Mouse (Mus musculus) liver, embryonic 12.5 days (tissue): ENCODE measurements around the gene Msi2. TPM values are rescaled to one million over a fixed set of nuclear protein-coding genes. Genes with fewer than 3 reads are reported as not detected.

Experiments
- ATAC-seq: fragments of 200-750 bp; cut with Nextera tagmentation; 2 replicates; pipeline ENCODE4 v1.8.0; 2017; ENCODE audit warnings: moderate number of reproducible peaks, mild to moderate bottlenecking, moderate library complexity
- H3K27ac ChIP-seq: fragments of 300-500 bp; sonication (generic); 2 replicates; pipeline ENCODE4 v1.5.1; 2016; ENCODE audit warnings: mild to moderate bottlenecking
- H3K27me3 ChIP-seq: fragments of 300-500 bp; sonication (generic); replicated peaks from 2 replicates; pipeline ENCODE4 v1.6.1; 2016; ENCODE audit warnings: mild to moderate bottlenecking, moderate library complexity
- H3K36me3 ChIP-seq: fragments of 300-500 bp; sonication (generic); 2 replicates; pipeline ENCODE4 v1.6.1; 2016; ENCODE audit warnings: mild to moderate bottlenecking, moderate library complexity
- H3K4me1 ChIP-seq: fragments of 300-500 bp; sonication (generic); 2 replicates; pipeline ENCODE4 v1.6.1; 2016
- H3K4me2 ChIP-seq: fragments of 300-500 bp; sonication (generic); 2 replicates; pipeline ENCODE4 v1.6.1; 2016; ENCODE audit warnings: mild to moderate bottlenecking, moderate library complexity
- H3K4me3 ChIP-seq: fragments of 300-500 bp; sonication (generic); 2 replicates; pipeline ENCODE4 v1.5.1; 2016; ENCODE audit warnings: mild to moderate bottlenecking, moderate library complexity
- H3K9ac ChIP-seq: fragments of 300-500 bp; sonication (generic); 2 replicates; pipeline ENCODE4 v1.6.1; 2016; ENCODE audit warnings: mild to moderate bottlenecking, moderate library complexity
- H3K9me3 ChIP-seq: fragments of 300-500 bp; sonication (generic); replicated peaks from 2 replicates; pipeline ENCODE4 v1.6.1; 2016; ENCODE audit warnings: mild to moderate bottlenecking, moderate library complexity
- WGBS: fragments of 180-500 bp; shearing (Covaris S2); methylation state at CpG from one replicate; pipeline ENCODE4 v1.1.7; 2016; ENCODE audit not compliant: insufficient replicate concordance; 5-methylcytosine and 5-hydroxymethylcytosine counted together
- polyA plus RNA-seq: library from polyadenylated mRNA; unstranded; fragments of >200 nt; fragmentation: Nextera tagmentation; extraction: Ambion mirVana; gene quantifications from 2 replicates; pipeline ENCODE4 v1.2.1, GENCODE M21; 2016

Msi2 gene
- polyA plus RNA-seq, 1 experiment from 2014 or later, result 5.2 TPM

- ATAC-seq, result no peak
- no peak overlapping the region for H3K4me3 ChIP-seq
- no peaks in the 10 kb centered on the region for H3K9me3 ChIP-seq
- no peaks in the 10 kb centered on the region; the same call in 1 of the 2 replicates for H3K36me3 ChIP-seq
- H3K4me1 ChIP-seq, result no peaks in the 10 kb centered on the region
- H3K9ac ChIP-seq, result no peak overlapping the region
- no peak overlapping the region for H3K4me2 ChIP-seq
- H3K27me3 ChIP-seq, result no peaks in the 10 kb centered on the region
- H3K27ac ChIP-seq, result no peak overlapping the region
- WGBS, result 83% methylated on average over 13 of the region's 13 CpGs
These were observed 212.2 kb downstream of the Msi2 start for GRCm38 (mm10) chr11:88506109-88506508.

DNA sequence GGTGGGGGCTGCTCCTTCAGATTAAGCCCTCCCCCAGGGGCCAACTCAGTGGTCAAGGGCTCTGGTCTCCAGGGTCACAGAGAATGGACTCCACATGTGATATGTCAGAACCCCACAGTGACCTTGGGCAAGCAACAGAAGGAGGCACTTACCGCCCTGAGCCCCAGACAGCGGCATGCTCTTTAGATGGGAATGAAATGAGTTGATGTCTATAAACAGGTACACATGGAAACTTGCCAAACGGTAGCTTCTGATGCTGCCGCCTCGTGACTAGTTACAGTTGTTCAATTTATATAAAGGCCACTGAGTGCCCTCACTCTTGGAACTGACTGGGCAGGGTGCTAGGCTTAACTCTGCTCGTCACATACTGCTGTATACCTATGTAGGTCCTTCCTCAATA, 215.7 kb downstream of the Msi2 start:
- Histone ChIP-seq H3K36me3 (no peaks in the 10 kb centered on the region), H3K27ac (no peak overlapping the region), H3K4me1 (peaks cover 10% of the 10 kb centered on the region), H3K9ac (no peak overlapping the region), H3K9me3 (no peaks in the 10 kb centered on the region), H3K27me3 (no peaks in the 10 kb centered on the region), H3K4me2 (no peak overlapping the region), H3K4me3 (no peak overlapping the region)
- WGBS, result 81% methylated on average over 6 of the region's 6 CpGs
- no peak for ATAC-seq

DNA sequence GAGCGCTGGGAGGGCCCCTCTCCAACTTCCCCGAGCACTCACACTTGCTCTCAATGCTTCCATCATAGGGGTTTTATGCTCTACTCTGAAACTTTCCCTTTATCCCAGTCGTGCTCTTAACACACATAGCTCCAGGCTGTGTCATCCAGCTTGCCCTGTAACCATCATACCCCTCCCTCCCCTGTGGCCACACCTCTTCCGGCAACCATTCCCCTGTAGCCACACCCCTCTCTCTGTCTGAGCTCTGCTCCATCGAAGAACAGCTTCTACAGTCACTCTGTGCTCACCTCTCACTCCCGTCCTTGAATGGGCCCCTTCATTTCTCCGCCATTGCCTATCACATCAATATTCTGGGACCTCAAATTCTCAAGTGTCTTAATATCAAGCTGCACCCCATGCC, 219.8 kb downstream of the Msi2 start:
- WGBS, result 54% methylated on average over 7 of the region's 7 CpGs

DNA sequence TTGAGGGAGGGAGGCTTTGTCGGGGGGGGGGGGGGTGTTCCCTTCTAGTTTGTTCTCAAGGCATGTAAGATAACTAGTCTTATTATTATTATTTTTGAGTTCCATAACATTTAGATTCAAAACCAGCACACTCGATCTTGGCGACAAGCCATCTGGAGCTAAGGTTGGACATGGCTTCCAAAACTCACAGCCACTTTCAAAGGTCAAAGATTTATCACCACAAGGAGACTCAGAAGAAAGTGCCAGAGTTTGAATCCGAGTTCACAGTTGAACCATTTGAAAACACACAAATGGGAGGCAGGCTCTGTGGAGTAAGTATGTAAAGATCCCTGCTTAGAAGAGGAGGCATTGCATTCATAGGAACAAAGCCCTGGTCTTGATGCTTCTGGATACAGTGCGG, 221.9 kb downstream of the Msi2 start:
- 80% methylated on average over 5 of the region's 5 CpGs for WGBS
- Histone ChIP-seq H3K36me3 (no peaks in the 10 kb centered on the region), H3K27me3 (no peaks in the 10 kb centered on the region), H3K4me3 (no peak overlapping the region), H3K4me2 (no peak overlapping the region), H3K9me3 (no peaks in the 10 kb centered on the region), H3K27ac (no peak overlapping the region), H3K9ac (no peak overlapping the region), H3K4me1 (peaks cover 10% of the 10 kb centered on the region)
- ATAC-seq, result no peak

More for the DNA sequence above, 219.8 kb downstream of the Msi2 start:
- Histone ChIP-seq H3K9ac (no peak overlapping the region), H3K4me3 (no peak overlapping the region), H3K4me1 (peaks cover 10% of the 10 kb centered on the region), H3K9me3 (no peaks in the 10 kb centered on the region), H3K4me2 (no peak overlapping the region), H3K27me3 (no peaks in the 10 kb centered on the region), H3K36me3 (no peaks in the 10 kb centered on the region), H3K27ac (no peak overlapping the region)
- ATAC-seq, result peak; percentile 63; the same call in 1 of the 2 replicates

- H3K9ac ChIP-seq, result no peak overlapping the region
- WGBS, result 76% methylated on average over 5 of the region's 5 CpGs
- peaks cover 10% of the 10 kb centered on the region for H3K4me1 ChIP-seq
- no peaks in the 10 kb centered on the region for H3K27me3 ChIP-seq
- H3K4me2 ChIP-seq, result no peak overlapping the region
- no peak overlapping the region for H3K27ac ChIP-seq
- no peak overlapping the region for H3K4me3 ChIP-seq
- no peaks in the 10 kb centered on the region for H3K36me3 ChIP-seq
- no peaks in the 10 kb centered on the region for H3K9me3 ChIP-seq
- no peak for ATAC-seq
These were observed 222.6 kb downstream of the Msi2 start for GRCm38 (mm10) chr11:88495759-88496158.

- Histone ChIP-seq H3K4me1 (peaks cover 12% of the 10 kb centered on the region), H3K27me3 (no peaks in the 10 kb centered on the region), H3K9me3 (no peaks in the 10 kb centered on the region), H3K9ac (no peak overlapping the region), H3K36me3 (no peaks in the 10 kb centered on the region), H3K27ac (no peak overlapping the region), H3K4me3 (no peak overlapping the region), H3K4me2 (no peak overlapping the region)
- 61% methylated on average over 3 of the region's 3 CpGs for WGBS
- ATAC-seq, result no peak
These were observed 223.3 kb downstream of the Msi2 start for GRCm38 (mm10) chr11:88495018-88495417.

- H3K27ac ChIP-seq, result no peak overlapping the region
- H3K36me3 ChIP-seq, result 0 out of 2 replicates have a peak, but pooled peaks cover 5% of the 10 kb centered on the region
- H3K9me3 ChIP-seq, result no peaks in the 10 kb centered on the region
- peaks cover 12% of the 10 kb centered on the region for H3K4me1 ChIP-seq
- H3K4me3 ChIP-seq, result no peak overlapping the region
- ATAC-seq, result no peak
- no peak overlapping the region for H3K4me2 ChIP-seq
- H3K27me3 ChIP-seq, result no peaks in the 10 kb centered on the region
- WGBS, result 83% methylated on average over 18 of the region's 18 CpGs
- no peak overlapping the region for H3K9ac ChIP-seq
These were observed 224.3 kb downstream of the Msi2 start for GRCm38 (mm10) chr11:88493795-88494559.

DNA sequence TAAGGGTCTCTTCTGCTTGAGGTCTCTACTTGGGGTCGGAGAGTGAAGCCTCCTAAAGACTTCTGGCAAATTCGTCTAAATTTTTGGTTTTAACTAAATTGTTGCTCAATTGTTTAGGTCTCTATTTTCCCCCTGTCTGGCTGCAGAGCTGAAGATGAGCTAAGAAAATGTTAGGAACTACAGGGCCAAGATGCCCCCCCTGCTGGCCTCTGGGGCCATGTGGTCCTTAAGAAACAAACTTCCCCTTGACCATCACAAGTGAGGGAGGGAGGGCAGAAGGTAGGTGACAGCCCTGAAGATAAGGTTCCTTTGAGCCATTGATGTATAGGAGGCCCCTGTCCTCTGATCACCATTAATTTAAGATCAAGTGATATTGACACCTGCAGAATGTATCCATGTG, 225.7 kb downstream of the Msi2 start:
- 0 out of 2 replicates have a peak, but pooled peaks cover 2% of the 10 kb centered on the region for H3K4me1 ChIP-seq
- no peak overlapping the region for H3K4me3 ChIP-seq
- no peaks in the 10 kb centered on the region for H3K27me3 ChIP-seq
- H3K27ac ChIP-seq, result no peak overlapping the region
- H3K36me3 ChIP-seq, result peaks cover 5% of the 10 kb centered on the region; the same call in 1 of the 2 replicates
- no peak overlapping the region for H3K9ac ChIP-seq
- no peak overlapping the region for H3K4me2 ChIP-seq
- WGBS, result 74% methylated on average over 2 of the region's 2 CpGs
- no peaks in the 10 kb centered on the region for H3K9me3 ChIP-seq
- no peak for ATAC-seq

- H3K4me2 ChIP-seq, result no peak overlapping the region
- peaks cover 5% of the 10 kb centered on the region; the same call in 1 of the 2 replicates for H3K36me3 ChIP-seq
- H3K4me1 ChIP-seq, result 0 out of 2 replicates have a peak, but pooled peaks cover 2% of the 10 kb centered on the region
- no peaks in the 10 kb centered on the region for H3K27me3 ChIP-seq
- no peak overlapping the region for H3K9ac ChIP-seq
- 57% methylated on average over 4 of the region's 4 CpGs for WGBS
- no peak overlapping the region for H3K4me3 ChIP-seq
- H3K9me3 ChIP-seq, result no peaks in the 10 kb centered on the region
- ATAC-seq, result no peak
- H3K27ac ChIP-seq, result no peak overlapping the region
These were observed 228.3 kb downstream of the Msi2 start for GRCm38 (mm10) chr11:88489985-88490384.

DNA sequence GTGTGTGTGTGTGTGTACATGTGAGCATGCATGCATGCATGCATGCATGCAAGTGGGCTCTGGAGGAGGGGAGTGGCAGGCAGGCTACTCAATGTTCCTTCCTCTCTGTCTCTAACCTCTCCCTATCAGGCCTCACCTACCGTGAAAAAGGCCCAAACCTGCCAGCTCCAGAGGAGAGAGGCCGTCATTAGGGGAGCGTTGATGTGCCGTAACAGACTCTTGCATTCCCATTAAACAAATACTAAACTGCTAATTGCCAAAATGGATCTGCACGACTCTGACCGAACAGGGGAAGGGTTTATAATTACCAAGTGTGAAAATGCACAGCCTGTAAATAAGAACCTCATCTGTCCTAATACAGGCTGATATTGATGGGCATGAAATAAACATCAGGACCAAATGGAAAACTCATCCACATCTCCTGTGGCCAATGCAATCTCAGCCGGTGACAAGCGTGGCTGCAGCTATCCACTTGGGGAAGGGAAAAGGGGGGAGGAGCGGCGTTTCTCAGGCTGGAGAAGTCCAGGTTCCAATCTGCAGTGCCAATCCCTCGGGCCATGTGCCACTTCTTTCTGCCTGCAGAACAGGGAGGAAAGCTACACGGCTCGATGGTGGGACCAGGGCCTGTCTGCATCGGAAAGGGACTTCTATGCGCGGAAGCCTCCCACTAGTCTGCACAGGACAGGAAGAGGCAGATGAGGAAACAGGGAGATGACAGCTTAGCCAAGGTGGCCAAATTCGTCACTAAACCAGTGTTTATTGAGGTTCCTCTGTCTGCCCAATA, 229.2 kb downstream of the Msi2 start:
- ATAC-seq, result no peak
- WGBS, result 81% methylated on average over 17 of the region's 17 CpGs
- no peak overlapping the region for H3K27ac ChIP-seq

DNA sequence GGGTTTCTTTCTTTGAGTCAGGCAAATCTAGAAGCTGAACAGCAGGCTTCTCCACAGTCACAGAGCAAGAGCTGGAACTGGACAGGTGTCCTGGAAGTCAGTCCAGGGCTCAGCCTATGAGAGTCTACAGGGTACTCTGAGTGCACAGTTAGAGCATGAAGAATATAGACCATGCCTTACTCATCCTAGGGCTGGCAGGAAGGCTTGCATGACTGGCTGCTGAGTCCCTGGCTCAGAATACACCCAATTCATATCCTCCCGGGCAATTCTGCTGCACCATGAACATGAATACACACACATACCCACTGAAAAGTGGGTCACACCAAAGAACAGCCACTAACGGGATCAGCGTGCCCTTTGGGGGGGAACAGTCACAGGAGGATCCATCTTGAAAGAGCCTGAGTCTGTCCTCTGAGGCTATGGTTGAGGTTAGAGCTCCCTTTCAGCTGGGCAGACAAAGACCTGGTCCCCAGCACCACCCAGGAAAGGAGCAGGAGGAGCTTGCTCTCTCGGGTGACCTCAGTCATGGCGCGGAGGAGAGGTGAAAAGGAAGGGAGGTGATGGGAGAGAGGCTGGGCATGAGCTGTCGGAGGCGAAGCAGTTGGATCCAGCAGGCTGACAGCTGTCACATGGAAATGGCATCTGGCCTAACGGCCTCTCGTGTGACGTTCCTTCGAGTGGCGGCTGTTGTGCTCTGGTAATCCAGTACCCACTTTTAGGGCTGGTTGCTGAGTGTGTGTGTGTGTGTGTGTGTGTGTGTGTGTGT, 230.0 kb downstream of the Msi2 start:
- Histone ChIP-seq H3K4me3 (no peak overlapping the region), H3K4me2 (no peak overlapping the region), H3K9ac (no peak overlapping the region), H3K36me3 (peaks cover 5% of the 10 kb centered on the region; the same call in 1 of the 2 replicates), H3K4me1 (0 out of 2 replicates have a peak, but pooled peaks cover 2% of the 10 kb centered on the region), H3K9me3 (no peaks in the 10 kb centered on the region), H3K27ac (no peak overlapping the region), H3K27me3 (no peaks in the 10 kb centered on the region)
- no peak for ATAC-seq
- 84% methylated on average over 13 of the region's 13 CpGs for WGBS

More for the DNA sequence above, 229.2 kb downstream of the Msi2 start:
- Histone ChIP-seq H3K9me3 (no peaks in the 10 kb centered on the region), H3K4me3 (no peak overlapping the region), H3K4me1 (0 out of 2 replicates have a peak, but pooled peaks cover 2% of the 10 kb centered on the region), H3K9ac (no peak overlapping the region), H3K36me3 (peaks cover 5% of the 10 kb centered on the region; the same call in 1 of the 2 replicates), H3K27me3 (no peaks in the 10 kb centered on the region), H3K4me2 (no peak overlapping the region)
